Mouse (Mus musculus) ES-E14 (cell line): ENCODE measurements around the gene Ermp1. TPM values are rescaled to one million over a fixed set of nuclear protein-coding genes. Genes with fewer than 3 reads are reported as not detected.
A peak's percentile ranks its signal among the peaks of the same experiment; 100 is the strongest.

Experiments used
- DNase-seq: peaks from one replicate; pipeline ENCODE4 v3.0.0-alpha.2; 2013; ENCODE audit warnings: low read depth, low spot score
- H3K27ac ChIP-seq: 2 replicates; pipeline ENCODE4 v1.5.1; 2012; ENCODE audit warnings: low read depth, mild to moderate bottlenecking, low read length, moderate library complexity, mixed read lengths; ENCODE audit not compliant: poor library complexity, insufficient read depth, severe bottlenecking
- H3K36me3 ChIP-seq: 2 replicates; pipeline ENCODE4 v1.6.1; 2012; ENCODE audit warnings: mild to moderate bottlenecking, low read length, moderate library complexity, mixed read lengths; ENCODE audit not compliant: control insufficient read depth, poor library complexity, insufficient read depth, severe bottlenecking
- H3K4me1 ChIP-seq, 2 experiments: fragments of 150-350 bp in 1 of 2; sonication (generic) in 1 of 2; 2 replicates each; pipeline ENCODE4 v1.6.1; 2012; ENCODE audit warnings: low read length in 2 of 2, mild to moderate bottlenecking in 1 of 2, mixed read lengths in 1 of 2; ENCODE audit not compliant: control insufficient read depth in 2 of 2, insufficient read depth in 2 of 2, poor library complexity in 1 of 2
- H3K4me3 ChIP-seq, 2 experiments: fragments of 150-350 bp in 1 of 2; sonication (generic) in 1 of 2; 2 replicates each; pipeline ENCODE4 v1.5.1; 2012; ENCODE audit warnings: low read length in 2 of 2, low read depth in 1 of 2, mild to moderate bottlenecking in 1 of 2, mixed read lengths in 1 of 2; ENCODE audit not compliant: insufficient read depth in 1 of 2, poor library complexity in 1 of 2, severe bottlenecking in 1 of 2
- H3K9ac ChIP-seq: 2 replicates; pipeline ENCODE4 v1.6.1; 2012; ENCODE audit warnings: low read depth, mild to moderate bottlenecking, low read length, mixed read lengths; ENCODE audit not compliant: poor library complexity, insufficient read depth, severe bottlenecking
- H3K9me3 ChIP-seq: fragments of 150-350 bp; sonication (generic); 2 replicates; pipeline ENCODE4 v1.6.1; 2012; ENCODE audit warnings: low read depth, mild to moderate bottlenecking, low read length; ENCODE audit not compliant: control insufficient read depth, insufficient read depth
- CHD2 ChIP-seq: IDR thresholded peaks from 2 replicates; pipeline ENCODE4 v1.6.1; 2014; ENCODE audit warnings: mild to moderate bottlenecking, low read depth, low read length, inconsistent platforms
- HCFC1 ChIP-seq: IDR thresholded peaks from 2 replicates; pipeline ENCODE4 v1.6.1; 2012; ENCODE audit warnings: low read length, inconsistent platforms, borderline replicate concordance; ENCODE audit not compliant: insufficient read depth
- MAFK ChIP-seq: IDR thresholded peaks from 2 replicates; pipeline ENCODE4 v1.6.1; 2014; ENCODE audit warnings: mild to moderate bottlenecking, low read depth, low read length, inconsistent platforms; ENCODE audit not compliant: insufficient read depth
- ZC3H11A ChIP-seq: IDR thresholded peaks from 2 replicates; pipeline ENCODE4 v1.6.1; 2012; ENCODE audit warnings: low read depth, mild to moderate bottlenecking, inconsistent platforms, low read length, borderline replicate concordance
- ZNF384 ChIP-seq: IDR thresholded peaks from 2 replicates; pipeline ENCODE4 v1.6.1; 2012; ENCODE audit warnings: low read depth, low read length, inconsistent platforms
- in situ Hi-C, 2 experiments: fragments of 600-800 bp; cut with MboI; formaldehyde crosslinking; loops; one replicate each; pipeline ENCODE4 v1.15.1; 2025; ENCODE audit warnings: low sequenced_read_pairs in 2 of 2, inconsistent platforms in 1 of 2; ENCODE audit not compliant: unreplicated experiment in 2 of 2
- total RNA-seq: library from RNA; depleted of rRNA; stranded (reverse); fragments of 300-350 nt; gene quantifications from 2 replicates; pipeline ENCODE4 v1.2.3, GENCODE M21; 2012

Gene Ermp1
- total RNA-seq, 1 experiment, result 80.2 TPM

DNA sequence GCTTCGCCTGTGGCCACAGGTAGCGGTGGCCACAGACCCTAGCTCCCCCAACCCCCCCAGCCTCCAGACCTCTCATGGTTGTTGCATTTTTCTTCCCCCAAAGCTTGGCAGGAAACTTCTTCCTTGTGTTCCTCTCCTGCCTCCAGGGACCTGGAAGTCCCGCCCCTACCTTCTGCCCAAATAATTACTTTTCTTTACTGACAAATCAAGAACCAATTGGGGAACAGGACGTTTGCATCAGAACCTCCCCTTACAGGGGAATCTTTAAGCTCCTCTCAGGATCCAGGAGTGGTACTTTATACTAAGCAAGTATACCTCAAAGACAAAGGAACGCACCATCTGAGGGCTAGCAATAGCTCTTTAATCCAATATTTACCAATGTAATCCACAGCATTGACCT, 16.7 kb upstream of the Ermp1 start:
- DNase-seq, result no peak
- Histone ChIP-seq H3K36me3 (no peaks in the 10 kb centered on the region), H3K4me3 (peak overlapping the region; percentile 65 to 83), H3K9ac (peak overlapping the region; percentile 73), H3K4me1 (peaks cover 7 to 22% of the 10 kb centered on the region in 2 experiments; a peak in 3 of 4 replicates), H3K9me3 (no peaks in the 10 kb centered on the region), H3K27ac (0 out of 2 replicates have a peak overlapping the region, but pooled peaks have one; percentile 5)
- no peak for TF ChIP-seq HCFC1
- no peak for TF ChIP-seq ZNF384
- TF ChIP-seq MAFK, result no peak
- no peak for TF ChIP-seq ZC3H11A
- TF ChIP-seq CHD2, result no peak
- in situ Hi-C loops, result no loop called here

DNA sequence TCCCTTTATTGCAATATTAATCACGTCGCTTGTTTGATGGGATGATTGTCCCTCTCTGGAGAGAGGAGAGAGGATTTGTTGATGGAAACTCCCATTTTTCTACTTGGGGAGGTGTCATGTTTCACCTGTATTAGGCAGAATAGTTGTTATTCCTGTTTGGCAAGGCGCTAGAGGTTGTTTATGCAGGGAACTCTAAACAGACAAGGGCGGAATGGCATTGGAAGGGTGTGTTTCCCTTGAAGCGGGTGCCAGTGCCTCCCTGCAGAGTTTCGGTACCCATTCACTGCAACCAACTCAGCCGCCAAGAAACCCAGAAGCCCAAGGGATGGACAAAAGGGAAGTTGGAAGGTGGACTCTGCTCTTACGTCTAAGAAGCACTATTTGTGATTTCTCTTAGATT, 15.6 kb upstream of the Ermp1 start:
- Histone ChIP-seq H3K36me3 (no peaks in the 10 kb centered on the region), H3K27ac (no peak overlapping the region), H3K9ac (no peak overlapping the region), H3K4me3 (peak overlapping the region; percentile 18 to 65; a peak in 2 of 4 replicates), H3K9me3 (no peaks in the 10 kb centered on the region), H3K4me1 (peaks cover 7 to 26% of the 10 kb centered on the region in 2 experiments; a peak in 3 of 4 replicates)
- no peak for DNase-seq
- in situ Hi-C loops, result no loop called here
- TF ChIP-seq CHD2 (no peak), ZC3H11A (no peak), HCFC1 (no peak), MAFK (no peak), ZNF384 (no peak)

DNA sequence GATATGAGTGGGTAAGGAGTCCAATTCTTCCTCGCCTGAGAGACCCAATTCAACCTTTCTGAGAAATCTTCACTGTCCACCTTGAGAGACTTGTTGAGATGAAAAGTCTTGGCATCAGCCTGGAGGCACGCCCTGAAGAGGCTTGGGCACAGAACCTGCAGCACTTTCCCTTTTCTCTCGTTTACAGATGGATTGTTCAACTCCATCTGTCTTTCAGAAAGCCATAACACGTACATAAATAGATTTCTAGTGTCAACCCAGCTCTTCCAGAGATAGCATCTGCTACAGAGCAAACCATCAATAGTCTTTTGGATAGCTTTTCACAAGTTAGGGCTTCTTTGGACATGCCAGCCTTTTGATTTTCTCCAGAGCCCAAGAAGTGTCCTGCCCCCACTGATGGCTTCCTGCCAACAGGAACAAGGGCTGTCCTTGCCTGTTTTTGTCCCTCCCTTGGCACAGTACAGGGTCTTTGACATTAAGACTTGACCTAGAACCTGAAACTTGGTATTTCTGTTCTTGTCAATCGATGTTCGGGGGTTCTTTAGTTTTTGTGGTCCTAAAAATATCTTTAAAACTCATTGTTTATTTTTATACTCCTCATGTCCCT, 13.9 kb upstream of the Ermp1 start:
- Histone ChIP-seq H3K4me1 (peaks cover 3 to 25% of the 10 kb centered on the region in 2 experiments; a peak in 3 of 4 replicates), H3K9me3 (no peaks in the 10 kb centered on the region), H3K36me3 (no peaks in the 10 kb centered on the region), H3K4me3 (no peak overlapping the region), H3K9ac (no peak overlapping the region), H3K27ac (no peak overlapping the region)
- DNase-seq, result no peak
- TF ChIP-seq HCFC1 (no peak), MAFK (no peak), ZC3H11A (no peak), ZNF384 (no peak), CHD2 (no peak)
- in situ Hi-C loops, result no loop called here

DNA sequence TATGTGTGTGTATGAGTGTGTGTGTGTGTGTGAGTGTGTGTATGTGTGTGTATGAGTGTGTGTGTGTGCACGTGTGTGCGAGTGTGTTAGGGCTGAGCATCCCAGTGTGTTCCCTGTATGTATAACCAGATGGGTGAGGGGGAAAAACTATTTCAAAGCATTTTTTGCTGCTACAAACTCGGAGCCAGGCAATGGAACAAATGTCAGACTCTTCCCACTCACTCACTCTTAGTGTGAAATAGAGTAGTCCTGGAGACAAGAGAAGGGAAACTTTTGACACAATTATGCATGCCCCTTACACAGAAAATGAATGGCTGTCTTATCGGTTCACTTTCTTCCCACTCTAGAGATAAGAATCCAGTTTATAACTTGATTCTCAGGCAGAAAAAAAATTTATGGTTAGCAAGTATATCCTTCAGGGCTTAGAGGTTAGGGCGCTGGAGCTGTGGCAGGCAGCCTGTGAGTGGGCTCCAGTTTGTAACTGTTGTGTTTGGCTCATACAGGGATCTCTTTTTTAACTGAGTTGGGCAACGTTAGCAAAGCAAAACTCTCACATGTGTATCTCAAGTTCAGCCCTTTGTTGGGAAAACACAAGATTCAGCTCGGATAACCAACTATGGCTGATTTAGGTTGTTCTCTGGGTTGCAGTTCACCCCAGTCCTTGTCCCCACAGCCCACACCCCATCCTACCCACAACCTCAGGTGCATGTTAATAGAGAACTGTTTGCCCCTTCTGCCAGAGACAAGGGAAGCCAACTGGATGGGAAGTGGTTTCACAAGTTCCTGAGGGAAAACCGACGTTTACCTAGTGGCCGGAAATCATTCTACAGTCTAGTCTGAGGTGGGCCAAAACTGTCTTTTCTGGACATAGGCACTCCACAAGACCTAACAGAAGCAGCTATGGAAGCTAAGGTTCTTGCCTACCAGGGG, 12.9 kb upstream of the Ermp1 start:
- in situ Hi-C loops, result no loop called here

More for the DNA sequence above, 12.9 kb upstream of the Ermp1 start:
- no peak for TF ChIP-seq MAFK
- no peak for TF ChIP-seq HCFC1
- TF ChIP-seq CHD2, result no peak
- TF ChIP-seq ZNF384, result no peak
- no peak for TF ChIP-seq ZC3H11A
- no peak overlapping the region for H3K27ac ChIP-seq
- no peak for DNase-seq
- H3K36me3 ChIP-seq, result no peaks in the 10 kb centered on the region
- H3K9me3 ChIP-seq, result no peaks in the 10 kb centered on the region
- H3K4me1 ChIP-seq, result peaks cover 2 to 28% of the 10 kb centered on the region in 2 experiments
- no peak overlapping the region for H3K9ac ChIP-seq
- H3K4me3 ChIP-seq, result no peak overlapping the region
